Mouse (Mus musculus): Measurements from ENCODE around the gene Nr4a3.

Nr4a3 gene

DNA sequence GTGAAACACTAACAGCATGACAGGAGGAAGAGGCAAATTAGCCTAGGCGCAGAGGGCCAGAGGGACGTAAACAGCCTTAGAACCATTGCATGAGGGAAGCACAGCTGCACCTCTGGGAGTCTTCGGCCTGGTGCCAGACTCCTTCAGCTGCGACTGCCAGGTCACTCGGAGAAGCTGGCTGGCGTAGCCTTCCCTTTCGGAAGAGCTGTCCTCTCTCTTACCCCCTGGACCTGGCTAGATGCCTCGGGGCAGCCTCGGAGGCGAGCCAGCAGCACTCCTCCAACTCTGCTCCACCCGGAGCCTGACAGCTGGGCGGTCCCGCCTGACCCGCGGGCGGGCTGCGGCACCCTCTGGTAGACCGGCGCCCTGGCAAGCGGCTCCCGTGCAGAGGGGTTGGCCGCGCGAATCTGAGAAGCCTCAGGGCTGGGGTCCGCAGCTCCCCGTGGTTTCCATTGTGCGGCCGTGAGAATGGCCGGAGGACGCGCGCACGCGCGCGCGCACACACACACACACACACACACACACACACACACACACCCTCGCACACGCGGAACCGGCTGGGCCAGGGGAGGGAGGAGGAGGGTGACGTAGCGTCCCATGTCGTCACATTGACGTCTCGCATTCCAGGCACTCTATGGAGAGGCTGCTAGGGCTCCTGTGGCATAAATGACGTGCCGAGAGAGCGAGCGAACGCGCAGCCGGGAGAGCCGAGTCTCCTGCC is at the start of gene Nr4a3:
Gene Nr4a3, plus strand, starts transcription at position 663 of the 721 bp plus-strand sequence.
- DNase-seq: peak; percentile 93

DNA sequence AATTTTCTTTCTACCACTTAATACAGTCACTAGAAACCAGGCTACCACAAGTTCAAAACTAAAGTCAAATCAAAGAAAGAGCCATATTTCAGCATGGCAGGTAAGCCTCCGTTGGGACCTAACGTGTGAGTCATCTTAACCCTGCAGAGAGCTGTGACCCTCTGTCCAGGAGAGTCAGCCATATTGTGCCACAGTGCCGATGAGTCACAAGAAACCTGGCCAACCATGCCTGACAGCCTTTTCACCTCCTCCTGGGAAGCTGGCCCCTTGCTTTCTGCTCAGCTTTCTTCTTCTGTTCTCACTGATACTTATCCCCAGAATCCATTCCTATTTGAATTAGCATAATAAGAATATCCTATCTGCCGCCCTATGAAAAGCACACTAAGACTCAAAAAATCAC is 42.0 kb upstream of the Nr4a3 start:
- DNase-seq: no peak

DNA sequence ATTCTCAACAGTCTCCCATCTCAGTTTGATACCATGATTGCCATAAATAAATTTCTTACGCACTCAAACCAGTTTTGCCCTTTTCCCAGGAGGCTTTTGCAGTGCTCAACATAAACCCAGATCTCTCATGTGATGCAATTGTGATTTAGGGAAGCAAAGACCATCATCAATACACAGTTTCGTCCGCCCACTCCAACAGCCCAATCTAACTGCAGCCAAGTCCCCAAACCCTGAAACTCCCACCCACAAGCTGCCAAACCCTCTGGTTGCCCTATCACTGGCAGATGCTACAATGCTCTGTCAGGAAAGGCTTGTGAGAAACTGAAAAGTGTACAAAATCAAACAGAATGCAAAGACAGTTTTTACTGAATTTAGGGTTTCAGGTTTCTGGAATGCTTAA is 41.5 kb upstream of the Nr4a3 start:
- peak; percentile 93 for DNase-seq

DNA sequence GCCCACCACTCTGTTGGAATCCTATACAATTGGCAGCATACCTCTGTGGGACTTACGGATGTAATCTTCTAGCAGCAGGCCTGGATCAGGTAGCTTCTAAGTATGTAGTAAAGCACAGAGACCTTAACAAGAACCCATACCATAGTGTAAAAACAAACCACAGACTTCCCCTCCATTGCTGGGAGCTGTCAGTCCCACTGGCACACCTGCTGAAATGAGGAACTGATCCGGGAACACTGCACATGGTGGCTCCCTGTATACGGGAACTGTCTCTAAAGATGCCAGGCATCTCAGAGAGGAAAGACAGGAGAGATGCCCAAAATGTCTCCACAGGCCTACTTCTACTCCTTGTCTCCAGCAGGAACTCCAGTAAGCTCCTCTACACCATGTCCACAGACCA is 38.6 kb upstream of the Nr4a3 start:
- DNase-seq: no peak

DNA sequence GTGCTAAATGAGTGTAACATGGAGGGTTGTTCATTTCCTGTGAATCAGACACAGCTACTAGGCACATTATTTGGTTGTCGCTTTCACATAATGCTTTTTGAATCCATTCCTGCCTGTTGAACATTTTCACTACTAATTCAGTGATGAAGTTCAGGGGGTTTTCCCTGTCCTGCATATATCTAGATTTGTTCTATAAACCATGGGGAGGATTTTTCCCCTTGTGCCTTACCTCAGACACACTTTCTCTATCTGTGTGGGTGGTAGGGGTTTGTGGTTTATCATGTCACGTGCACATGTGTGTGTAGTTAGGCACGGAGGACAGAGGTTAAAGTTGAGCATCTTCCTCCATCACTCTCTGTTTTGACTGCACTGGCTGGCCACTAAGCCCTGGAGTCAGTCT is 32.7 kb upstream of the Nr4a3 start:
- no peak for DNase-seq

DNA sequence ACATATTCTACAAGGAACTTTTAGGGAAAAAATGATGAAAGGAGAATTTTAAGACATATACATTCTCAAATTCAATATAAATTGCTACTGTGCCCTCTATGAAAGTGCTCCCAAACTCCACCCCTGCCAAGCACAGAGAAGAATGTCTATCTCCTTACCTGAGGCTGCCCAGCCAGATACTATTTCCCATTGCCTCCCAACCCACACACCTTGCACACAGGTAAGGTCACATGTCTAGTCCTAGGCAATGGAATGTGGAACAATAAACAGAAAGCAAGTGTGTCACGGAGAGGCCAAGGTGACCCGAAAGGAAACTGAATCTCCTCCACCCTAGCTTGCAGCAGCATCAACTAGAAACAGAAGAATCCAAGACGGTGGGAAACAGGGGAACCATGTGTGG is 22.0 kb upstream of the Nr4a3 start:
- DNase-seq: no peak

DNA sequence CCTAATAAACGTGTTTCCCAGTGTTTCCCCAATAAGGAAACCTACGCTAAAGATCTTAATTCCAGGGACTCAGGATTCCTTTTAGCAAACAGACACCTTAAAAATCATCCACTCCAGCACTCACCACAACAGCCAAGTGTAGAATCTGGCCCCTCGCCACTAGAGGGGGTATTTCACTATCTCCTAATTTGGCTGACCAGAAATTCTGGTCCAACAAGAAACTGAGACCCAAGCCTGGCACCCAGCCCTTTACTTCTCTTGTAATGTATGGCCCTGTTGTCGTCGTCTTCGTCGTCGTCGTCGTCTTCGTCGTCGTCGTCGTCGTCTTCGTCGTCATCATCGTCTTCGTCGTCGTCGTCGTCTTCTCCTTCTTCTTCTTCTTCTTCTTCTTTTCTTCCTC is 15.3 kb upstream of the Nr4a3 start:
- DNase-seq: no peak

DNA sequence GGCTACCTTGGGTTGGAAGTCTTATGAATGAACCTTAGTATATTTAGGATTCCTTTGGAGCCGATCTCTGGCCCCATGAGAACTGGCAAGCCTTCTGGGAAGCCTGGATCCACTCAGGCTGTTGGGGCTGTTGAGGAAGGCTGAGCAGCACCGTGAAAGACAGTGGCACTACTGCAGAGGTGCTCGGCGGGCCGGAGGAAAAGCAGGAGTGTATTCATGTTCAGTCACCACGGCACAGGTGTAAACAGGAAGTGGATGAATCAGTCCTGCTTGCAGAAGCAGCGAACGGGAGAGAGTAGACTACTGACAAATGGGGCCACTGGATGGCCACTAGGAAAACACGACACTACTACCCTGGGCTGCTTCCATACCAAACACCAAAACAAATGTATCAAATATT is 10.7 kb upstream of the Nr4a3 start:
- no peak for DNase-seq

DNA sequence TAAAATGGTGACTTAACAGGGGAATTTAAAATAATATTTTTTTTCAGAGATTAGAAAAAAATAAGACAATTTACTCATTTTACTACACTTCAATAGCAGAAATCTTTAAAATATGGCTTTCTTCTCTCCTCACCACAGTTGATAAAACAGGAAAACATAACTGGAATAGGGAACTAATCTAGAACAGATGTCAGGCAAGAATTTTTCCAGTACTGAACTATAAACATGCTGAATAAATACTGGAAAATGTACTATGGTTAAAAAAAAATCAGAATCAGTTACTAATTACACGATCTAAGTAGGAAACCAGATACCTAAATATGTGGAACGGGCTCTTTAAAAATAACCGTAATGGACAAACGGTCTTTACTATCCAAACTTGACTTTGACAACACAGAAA is 7.3 kb upstream of the Nr4a3 start:
- no peak for DNase-seq

DNA sequence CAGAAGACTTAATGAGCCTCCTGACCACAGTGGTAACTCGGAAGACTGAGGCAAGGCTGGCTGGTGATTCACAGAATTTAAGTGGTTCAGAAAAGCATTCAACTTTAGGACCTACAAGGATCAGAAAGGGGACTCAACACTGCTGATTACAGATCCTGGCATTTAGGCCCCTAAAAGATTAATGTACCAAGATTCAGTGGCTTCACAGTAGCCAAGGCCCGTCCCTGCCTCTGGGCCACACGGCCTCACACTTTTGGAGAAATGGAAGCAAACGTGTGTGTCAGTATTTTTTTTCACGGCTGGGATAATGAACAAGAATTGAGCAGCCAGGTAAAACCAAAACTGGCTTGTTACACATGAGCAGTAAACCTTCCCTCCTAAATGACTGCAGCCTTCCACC is 6.1 kb upstream of the Nr4a3 start:
- no peak for DNase-seq

DNA sequence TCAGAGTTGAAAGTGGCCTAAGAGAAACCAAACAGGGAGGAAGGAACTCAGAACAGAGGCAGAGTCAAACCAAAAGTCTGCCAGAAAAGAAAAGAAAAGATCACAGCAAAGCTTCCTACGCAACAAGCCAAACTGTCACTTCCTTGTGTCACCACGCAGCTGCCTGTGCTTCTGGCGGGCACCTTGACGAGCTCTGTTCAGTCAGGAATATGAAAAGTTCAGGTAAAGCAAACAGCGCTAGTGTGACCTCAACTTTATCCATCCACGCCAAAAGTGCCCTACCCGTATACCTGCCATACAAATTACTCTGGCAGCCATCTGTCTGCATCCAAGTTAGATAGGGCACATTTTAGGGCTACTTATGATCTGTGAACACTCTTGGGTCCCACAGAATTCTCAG is 5.2 kb upstream of the Nr4a3 start:
- no peak for DNase-seq

DNA sequence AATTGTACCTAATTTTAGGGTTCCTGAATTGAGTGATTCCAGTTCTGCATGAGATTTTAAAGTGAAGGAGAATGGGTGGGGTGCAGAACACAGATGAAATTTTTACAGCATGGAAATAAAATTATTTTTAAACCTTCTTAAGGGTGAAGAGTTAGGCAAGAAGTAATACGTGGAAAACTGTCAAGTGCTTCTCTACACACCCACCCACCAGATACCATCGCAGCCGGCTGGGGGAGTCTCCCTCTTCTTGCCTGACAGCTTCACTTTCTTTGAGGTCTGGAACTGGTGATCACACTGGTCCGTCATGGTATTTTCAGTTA is 2.5 kb upstream of the Nr4a3 start:
- no peak for DNase-seq

DNA sequence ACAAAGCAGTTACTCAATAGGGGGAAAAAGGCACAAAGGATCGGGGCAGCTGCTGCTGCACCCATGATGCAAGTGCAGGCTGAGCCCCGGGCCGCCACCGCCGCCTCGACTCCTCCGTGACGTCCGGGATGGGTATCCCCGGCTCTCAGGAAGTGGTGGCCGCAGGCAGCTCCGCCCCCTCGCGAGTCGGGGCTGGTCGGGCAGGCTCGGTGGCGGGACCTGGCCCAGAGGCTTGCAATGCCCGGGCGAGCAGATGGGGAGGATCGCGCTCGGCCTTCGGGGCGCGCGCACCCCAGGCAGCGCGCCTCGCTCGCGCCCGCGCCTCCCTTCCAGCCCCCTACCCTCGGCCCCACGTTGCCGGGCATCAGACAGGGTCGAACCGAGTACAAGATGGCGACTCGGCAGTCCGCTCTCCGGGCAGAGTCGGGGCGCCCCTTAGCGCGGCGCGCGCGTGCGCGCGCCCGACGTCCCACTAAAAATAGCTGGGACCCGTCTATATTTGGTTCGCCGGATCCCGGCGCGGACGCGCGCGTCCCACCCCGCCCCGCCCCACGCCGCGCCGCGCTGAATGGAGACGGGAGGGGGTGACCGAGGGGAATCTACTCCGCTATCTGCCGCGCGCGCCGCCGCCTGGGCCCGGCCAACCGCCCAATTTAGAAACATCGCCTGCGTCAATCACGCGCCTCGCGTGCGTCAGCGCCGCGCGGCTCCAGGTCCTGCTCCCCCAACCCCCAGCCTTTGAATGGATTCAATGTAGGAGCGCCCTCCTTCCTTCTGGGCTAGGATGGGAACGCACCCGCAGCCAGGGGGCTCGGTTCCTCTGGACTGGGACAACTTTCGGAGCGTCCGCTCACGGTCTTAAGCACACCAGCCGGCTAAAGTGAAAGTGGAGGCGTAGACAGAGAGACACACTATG is 1.9 kb upstream of the Nr4a3 start:
- peak; percentile 97 for DNase-seq

DNA sequence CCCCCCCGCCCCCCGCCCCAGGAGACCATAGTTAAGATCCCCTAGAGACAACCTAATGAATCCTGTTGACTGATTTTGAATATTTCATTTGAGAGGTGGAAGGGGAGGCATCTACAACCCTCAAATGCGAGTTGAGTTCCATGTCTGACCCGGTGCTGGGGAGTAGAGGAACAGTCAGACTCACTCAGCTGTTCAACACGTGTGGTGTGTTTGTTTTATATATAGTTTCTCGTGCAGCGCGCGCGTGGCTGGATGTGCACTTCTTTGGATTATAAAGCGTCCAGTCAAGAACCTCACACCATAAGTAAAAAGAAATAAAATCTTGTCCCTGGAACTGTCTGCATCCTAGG is 837 bp upstream of the Nr4a3 start:
- no peak for DNase-seq

DNA sequence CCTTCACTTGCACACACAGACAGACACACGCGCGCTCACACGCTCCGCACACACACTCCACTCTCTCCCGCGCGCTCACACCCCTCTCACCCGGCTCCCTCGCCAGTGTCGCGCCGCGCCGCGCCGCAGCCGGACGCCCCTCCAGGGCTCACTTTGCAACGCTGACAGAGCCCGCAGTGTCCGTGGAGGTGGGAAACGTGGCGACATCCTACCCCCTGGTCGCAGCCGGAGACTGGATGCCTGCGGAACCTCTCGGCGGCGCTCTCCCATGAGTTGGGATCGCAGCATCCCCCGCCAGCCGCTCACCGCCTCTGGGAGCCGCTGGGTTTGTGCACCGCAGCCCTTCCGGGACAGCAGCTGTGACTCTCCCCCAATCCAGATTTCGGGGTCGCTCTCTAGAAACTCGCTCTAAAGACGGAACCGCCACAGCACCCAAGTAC is 348 bp downstream of the Nr4a3 start:
- no peak for DNase-seq

DNA sequence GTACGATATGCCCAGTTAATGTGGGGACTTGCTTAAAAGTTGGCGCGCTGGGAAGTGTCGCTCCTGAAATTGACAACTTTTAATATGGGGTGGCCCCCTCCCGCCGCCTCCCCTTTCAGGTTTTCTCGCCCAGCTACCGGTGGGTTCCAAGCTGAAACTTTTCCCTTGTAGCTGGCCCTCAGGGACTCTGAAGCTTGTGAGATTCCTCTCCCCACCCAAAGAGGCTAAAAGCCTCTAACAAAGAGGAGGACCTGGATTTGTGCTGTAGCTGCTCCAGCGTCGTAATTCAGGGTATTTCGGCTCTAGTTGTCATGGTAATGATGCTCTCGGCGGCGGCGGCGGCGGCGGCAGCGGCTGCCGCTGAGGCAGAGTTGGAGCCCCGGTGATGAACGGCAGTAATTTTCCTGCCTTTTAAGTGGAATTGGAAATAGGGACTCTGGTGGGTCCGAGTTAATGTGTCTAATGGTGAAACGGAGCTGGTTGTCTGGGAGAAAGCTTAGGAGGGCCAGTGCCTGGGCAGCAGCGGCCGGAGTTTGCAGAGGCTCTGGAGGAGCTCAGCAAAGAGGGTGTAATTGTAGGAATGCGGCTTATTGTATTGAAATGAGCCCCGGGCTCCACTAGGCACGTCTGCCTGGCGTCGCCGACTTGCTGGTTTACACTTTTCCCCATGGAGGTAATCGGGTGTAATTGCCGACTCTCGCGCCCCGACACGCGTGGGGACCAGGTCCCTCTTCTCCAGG is 938 bp downstream of the Nr4a3 start:
- no peak for DNase-seq

DNA sequence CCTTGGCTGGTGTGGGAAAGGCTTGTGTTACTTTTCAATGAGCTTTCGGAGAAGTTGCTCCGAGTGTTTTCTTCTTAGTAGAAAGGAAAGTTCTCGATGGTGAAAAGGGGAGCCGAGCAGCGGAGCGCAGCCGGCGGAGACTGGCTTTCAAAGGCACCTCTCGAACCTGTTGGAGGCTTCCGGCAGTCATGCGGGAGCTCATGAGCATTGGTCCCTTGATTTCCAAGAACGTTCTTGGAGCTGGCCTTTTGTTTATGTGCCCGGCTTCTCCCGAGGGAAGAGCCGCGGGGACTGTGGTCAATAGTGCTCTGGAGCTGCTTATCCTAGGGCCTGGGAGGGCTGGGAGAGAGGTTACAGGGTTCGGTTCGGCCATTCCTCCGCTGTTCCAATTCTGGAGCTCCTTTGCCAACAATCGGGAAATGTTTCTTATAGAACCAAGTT is 1.5 kb downstream of the Nr4a3 start:
- DNase-seq: no peak

DNA sequence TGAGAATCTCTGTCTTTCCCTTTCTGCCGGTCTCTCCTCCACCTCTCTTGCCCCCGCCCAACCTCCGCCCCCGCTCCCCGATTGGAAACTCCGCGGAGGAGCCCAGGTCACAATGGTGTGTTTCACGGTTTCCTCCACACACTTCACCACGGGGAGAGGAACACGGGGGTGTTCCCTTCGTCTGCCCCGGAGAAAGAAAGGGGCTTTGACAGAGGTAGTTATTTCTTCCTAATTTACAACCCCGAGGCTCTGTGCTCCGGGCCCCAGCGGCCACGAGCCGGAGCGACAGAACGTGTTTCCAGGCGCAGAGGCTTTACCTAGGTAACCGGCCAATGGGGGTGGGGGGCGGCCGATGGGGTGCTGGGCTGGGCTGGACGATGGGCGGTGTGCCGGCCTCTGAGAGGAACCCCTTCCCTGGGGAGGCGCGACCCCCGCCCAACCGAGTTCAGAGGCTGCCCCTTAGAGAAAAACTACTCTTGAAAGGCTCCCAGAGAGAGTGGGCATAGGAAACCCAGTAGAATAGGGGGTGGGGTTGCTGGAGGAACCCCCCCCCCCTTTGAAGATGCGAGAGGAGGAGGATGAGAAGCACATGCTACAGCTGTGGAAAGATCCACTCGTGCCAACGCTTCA is 2.3 kb downstream of the Nr4a3 start:
- DNase-seq: no peak

DNA sequence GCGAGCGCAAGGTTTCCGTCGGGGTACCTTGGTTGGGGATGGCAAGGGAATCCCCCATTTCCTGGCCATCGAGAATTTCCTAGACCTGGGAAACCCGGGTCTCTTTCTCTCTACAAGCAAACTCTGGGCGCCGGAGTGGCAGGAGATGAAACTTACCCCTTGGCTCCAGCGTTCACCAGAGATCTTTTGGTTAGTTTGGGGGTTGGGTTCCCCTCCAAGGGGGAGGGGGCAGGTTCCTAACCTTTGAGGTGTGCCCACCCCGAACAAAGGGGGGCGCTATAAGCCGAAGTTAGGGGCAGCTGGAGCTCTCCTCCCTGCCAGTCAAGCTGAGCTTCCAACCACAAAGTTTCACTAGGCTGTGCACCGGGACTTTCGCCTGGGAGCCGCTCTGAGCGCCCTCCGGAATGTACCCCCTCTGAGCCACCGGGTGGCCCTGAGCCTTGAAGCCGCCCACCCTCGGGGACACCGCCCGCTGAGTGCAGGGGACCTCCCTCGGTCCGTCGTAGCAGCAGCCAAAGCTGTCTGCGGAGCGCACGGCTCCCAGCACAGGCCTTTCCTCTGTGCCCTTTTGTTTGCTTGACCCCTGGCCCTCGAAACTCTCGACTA is 2.9 kb downstream of the Nr4a3 start:
- DNase-seq: peak; percentile 57

DNA sequence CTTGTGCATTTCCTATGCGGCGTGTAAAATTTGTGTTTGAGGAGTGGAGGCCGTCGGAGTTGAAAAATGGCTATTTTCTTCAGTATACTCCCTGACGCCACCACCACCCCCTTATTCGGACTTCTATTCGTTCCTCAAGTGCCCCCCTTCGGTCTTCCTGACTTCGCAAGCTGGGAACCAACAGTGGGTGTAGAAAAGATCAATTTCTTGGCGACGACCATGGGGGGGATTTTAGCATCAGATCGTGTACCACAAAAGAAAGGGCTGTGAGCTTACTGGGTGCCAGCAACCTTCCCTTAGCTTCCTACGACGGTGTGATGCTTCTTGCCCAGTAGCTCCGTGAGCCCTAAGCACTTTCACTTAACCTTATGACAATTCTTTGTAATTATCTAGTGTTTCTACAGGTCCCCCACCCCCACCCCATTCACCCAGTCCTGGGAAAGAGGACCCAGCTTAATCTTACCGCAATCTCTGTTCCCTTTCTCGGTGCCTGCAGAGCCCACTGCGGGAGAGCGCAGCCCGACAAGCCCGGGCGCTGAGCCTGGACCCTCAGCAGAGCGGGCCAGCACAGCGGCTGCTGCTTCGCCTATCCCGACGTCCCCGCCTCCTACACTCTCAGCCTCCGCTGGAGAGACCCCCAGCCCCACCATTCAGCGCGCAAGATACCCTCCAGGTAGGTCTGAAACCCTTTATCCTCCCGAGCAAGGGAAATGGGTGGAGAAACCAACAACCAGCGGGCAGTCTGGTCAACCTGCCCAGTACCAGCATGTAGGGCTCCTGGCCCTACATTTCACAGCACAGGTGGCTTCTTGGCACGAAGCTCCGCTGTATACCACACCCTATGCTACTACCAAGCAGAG is 3.7 kb downstream of the Nr4a3 start:
- no peak for DNase-seq

DNA sequence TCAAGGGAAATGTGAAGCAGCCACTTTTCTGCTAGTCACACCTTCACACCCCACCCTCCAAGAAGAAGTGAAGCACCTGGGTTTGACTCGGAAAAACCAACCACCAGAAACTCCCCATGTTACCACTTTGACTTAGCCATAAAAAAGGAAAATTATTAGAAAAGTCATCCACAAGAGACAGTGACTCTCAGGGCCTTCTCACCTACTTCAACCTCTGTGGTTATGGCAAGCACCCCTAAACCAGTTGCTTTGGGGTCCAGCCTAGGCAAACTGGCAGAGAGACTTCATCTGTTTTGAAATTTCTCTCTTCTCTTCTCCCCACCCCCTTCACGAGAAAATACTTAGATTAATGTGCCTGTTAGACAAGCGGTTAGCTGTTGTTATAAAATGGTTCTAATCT is 5.1 kb downstream of the Nr4a3 start:
- DNase-seq: no peak

DNA sequence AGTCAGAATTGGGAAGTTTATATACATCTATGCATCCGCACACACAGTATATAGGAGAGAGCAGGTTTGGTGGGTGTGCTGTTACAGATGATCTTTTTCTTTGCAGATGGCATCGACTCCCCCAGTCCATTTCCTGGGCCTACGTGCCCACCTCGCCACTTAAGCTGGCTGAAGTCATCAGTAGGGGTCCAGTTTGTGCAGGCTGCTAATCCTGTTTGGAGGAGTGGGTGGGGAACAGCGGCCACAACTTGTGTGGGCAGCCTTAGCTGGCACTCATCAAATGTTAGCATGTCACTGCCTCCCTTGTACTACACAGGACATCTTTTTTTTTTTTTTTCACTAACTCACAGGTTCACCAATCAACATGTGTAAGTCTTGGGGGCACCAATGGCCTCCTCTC is 5.5 kb downstream of the Nr4a3 start:
- DNase-seq: peak; percentile 41

All from layer of hippocampus, adult 9-11 months (tissue).